Mouse (Mus musculus) bone marrow, adult 2 months (tissue): ENCODE measurements around the gene Cd47.

Source experiments
- CTCF ChIP-seq: fragments of 200-500 bp; IDR thresholded peaks from 2 replicates; pipeline ENCODE4 v1.5.1; 2011; ENCODE audit warnings: low read length, control low read depth; ENCODE audit not compliant: control insufficient read depth, insufficient read depth
- POLR2A ChIP-seq: fragments of 200-500 bp; IDR thresholded peaks from 2 replicates; pipeline ENCODE4 v1.6.1; 2011; ENCODE audit warnings: low read depth, mild to moderate bottlenecking, control low read depth, low read length, borderline replicate concordance; ENCODE audit not compliant: control insufficient read depth

DNA sequence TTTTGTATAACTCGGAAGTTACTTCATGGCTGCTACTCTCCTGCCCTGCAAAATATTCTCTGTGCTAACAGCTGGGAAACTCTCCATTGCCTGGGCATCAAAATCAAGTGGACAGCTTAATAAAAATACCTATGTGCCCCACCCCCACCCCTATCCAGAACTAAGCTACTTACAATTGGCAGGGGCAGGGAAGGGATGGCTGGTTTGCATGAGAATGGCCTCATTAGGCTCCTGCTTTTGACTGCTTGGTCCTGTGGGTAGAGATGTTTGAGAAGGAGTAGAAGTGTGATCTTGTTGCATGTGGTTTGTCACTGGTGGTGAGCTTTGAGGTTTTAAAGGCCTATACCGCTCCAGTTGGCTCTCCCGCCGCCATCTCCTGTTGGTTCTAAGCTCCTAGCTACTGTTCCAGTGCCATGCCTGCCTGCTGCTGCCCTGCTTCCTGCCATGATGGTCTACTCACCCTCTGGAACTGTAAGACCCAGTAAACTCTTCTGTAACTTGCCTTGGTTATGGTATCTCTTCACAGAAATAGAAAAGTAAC, 31.8 kb upstream of the Cd47 start:
- TF ChIP-seq POLR2A = no peak
- no peak for TF ChIP-seq CTCF
